Mouse (Mus musculus): ENCODE data around the gene Armc3. TPM values are rescaled to one million over a fixed set of nuclear protein-coding genes. Genes with fewer than 3 reads are reported as not detected.

The Armc3 gene
- polyA plus RNA-seq, 1 experiment from 2014 or later, result 0.26 TPM

DNA sequence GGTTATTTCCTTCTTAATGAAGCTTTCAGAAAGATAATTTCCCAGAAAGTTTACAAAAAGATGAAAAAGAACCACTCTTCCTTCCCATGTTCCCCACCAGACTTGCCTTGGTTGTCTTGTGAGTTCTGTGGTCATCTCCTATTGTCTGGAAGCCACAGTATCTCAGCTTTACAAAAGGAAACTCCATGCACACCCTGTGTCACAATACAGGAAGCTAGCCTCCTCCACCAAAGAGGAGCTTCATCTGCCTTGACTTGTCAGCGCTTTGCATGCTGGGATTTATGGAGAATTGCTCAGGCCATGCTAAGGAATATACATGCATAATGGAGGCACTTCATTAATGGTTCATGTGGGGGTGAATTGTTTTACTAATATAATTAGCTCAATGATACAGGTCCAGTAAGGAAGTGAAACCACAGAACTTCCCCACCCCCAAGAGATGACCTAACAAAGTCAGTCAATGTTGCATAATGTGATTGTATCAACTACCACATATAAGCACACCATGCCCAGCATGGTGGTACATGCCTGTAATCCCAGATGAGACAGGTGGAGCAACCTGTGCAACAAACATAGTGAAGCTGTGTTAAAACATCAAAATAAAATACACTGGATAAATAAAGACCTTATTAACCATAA, 152.6 kb downstream of the Armc3 start:
- Histone ChIP-seq H3K9ac (no peak overlapping the region), H3K4me2 (no peak overlapping the region), H3K36me3 (ENCODE audit: insufficient read depth) (no peaks in the 10 kb centered on the region), H3K27me3 (ENCODE audit: insufficient read depth, low read length) (no peaks in the 10 kb centered on the region), H3K27ac (ENCODE audit: low read depth) (no peak overlapping the region), H3K9me3 (ENCODE audit: low read depth, low read length) (no peaks in the 10 kb centered on the region), H3K4me3 (ENCODE audit: low read depth, low read length) (no peak overlapping the region), H3K4me1 (ENCODE audit: insufficient read depth) (no peaks in the 10 kb centered on the region)
- no peak for TF ChIP-seq CTCF (IDR thresholded peaks at IDR 0.05; ENCODE audit: low read depth)
- no peak for ATAC-seq (ENCODE audit: insufficient read depth)
- DNase-seq, result no peak
- WGBS, result 84% methylated on average over 1 of the region's 1 CpGs

DNA sequence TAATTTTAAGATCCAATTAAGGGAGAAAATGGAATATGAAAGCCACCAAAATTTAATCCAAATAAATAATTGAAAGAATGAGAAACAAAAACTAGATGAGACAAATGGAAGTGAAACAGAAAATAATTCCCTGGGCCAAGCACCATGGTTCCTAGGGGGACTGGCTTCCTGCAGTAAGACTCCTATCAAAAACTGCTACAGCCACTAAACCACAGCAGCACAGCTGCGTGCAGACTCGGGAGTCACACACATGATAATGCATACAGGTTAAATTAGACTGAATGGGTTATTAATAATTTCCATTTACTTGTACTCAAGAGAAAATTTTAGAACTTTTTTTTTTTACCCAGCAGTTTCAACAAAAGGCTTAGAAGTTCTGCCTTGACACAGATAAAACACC, 154.1 kb downstream of the Armc3 start:
- H3K9me3 ChIP-seq (ENCODE audit: low read depth, low read length), result no peaks in the 10 kb centered on the region
- no peak overlapping the region for H3K4me3 ChIP-seq (ENCODE audit: low read depth, low read length)
- no peak overlapping the region for H3K4me2 ChIP-seq
- WGBS, result 89% methylated on average over 2 of the region's 2 CpGs
- no peaks in the 10 kb centered on the region for H3K27me3 ChIP-seq (ENCODE audit: insufficient read depth, low read length)
- no peak for DNase-seq
- H3K9ac ChIP-seq, result no peak overlapping the region
- no peak overlapping the region for H3K27ac ChIP-seq (ENCODE audit: low read depth)
- no peak for TF ChIP-seq CTCF (IDR thresholded peaks at IDR 0.05; ENCODE audit: low read depth)
- ATAC-seq (ENCODE audit: insufficient read depth), result no peak
- no peaks in the 10 kb centered on the region for H3K4me1 ChIP-seq (ENCODE audit: insufficient read depth)
- no peaks in the 10 kb centered on the region for H3K36me3 ChIP-seq (ENCODE audit: insufficient read depth)

Other genes with a start within 250 kb of the Armc3 start
- 10.2 and 10.3 TPM in 2 replicates for gene Pip4k2a, start 201.2 kb upstream of the Armc3 start, polyA plus RNA-seq (2014; fragmentation: Nextera tagmentation; extraction: Ambion mirVana)
- 0.42 and 0.57 TPM in 2 replicates for gene 4930426L09Rik, start 201.0 kb upstream of the Armc3 start, polyA plus RNA-seq (2014; fragmentation: Nextera tagmentation; extraction: Ambion mirVana)
- 24.4 and 24.8 TPM in 2 replicates for gene Msrb2, start 172.1 kb downstream of the Armc3 start, polyA plus RNA-seq (2014; fragmentation: Nextera tagmentation; extraction: Ambion mirVana)
- not detected in 2 replicates for gene Ptf1a, start 246.4 kb downstream of the Armc3 start, polyA plus RNA-seq (2014; fragmentation: Nextera tagmentation; extraction: Ambion mirVana)